Mouse (Mus musculus) MEL (cell line): ENCODE data around the gene Mipol1. TPM values are rescaled to one million over a fixed set of nuclear protein-coding genes. Genes with fewer than 3 reads are reported as not detected.

Experiments
- DNase-seq: peaks from one replicate; pipeline ENCODE4 v3.0.0; 2011; ENCODE audit warnings: low read depth, low spot score
- H3K27ac ChIP-seq: 2 replicates; pipeline ENCODE4 v1.5.1; 2012; ENCODE audit warnings: low read depth, mild to moderate bottlenecking, control low read depth, low read length, moderate library complexity; ENCODE audit not compliant: control insufficient read depth
- H3K27me3 ChIP-seq, 2 experiments: fragments of 150-350 bp in 1 of 2; sonication (generic) in 1 of 2; 2 replicates each; pipeline ENCODE4 v1.6.1; 2012; ENCODE audit warnings: low read length in 2 of 2, mild to moderate bottlenecking in 2 of 2, improper control_type of control experiment in 1 of 2, moderate library complexity in 1 of 2; ENCODE audit not compliant: insufficient read depth in 2 of 2, control insufficient read depth in 1 of 2
- H3K36me3 ChIP-seq, 2 experiments: 2 replicates each; pipeline ENCODE4 v1.6.1; 2012 to 2014; ENCODE audit warnings: low read length in 2 of 2, improper control_type of control experiment in 1 of 2, inconsistent platforms in 1 of 2, mild to moderate bottlenecking in 1 of 2; ENCODE audit not compliant: insufficient read depth in 2 of 2, control insufficient read depth in 1 of 2
- H3K4me1 ChIP-seq, 2 experiments: fragments of 150-350 bp in 1 of 2; sonication (generic) in 1 of 2; 2 replicates each; pipeline ENCODE4 v1.6.1; 2012; ENCODE audit warnings: low read length in 2 of 2, improper control_type of control experiment in 1 of 2, mild to moderate bottlenecking in 1 of 2; ENCODE audit not compliant: insufficient read depth in 2 of 2, control insufficient read depth in 1 of 2
- H3K4me3 ChIP-seq, 2 experiments: fragments of 150-350 bp in 1 of 2; sonication (generic) in 1 of 2; 2 replicates each; pipeline ENCODE4 v1.5.1; 2012; ENCODE audit warnings: low read depth in 2 of 2, low read length in 2 of 2, mild to moderate bottlenecking in 2 of 2, moderate library complexity in 2 of 2, control low read depth in 1 of 2, improper control_type of control experiment in 1 of 2; ENCODE audit not compliant: control insufficient read depth in 1 of 2, insufficient read depth in 1 of 2
- H3K79me2 ChIP-seq: 2 replicates; pipeline ENCODE4 v1.6.1; 2012; ENCODE audit warnings: mild to moderate bottlenecking, low read length, moderate library complexity; ENCODE audit not compliant: control insufficient read depth, poor library complexity, insufficient read depth
- H3K9ac ChIP-seq: 2 replicates; pipeline ENCODE4 v1.6.1; 2012; ENCODE audit warnings: low read depth, mild to moderate bottlenecking, control low read depth, low read length, moderate library complexity; ENCODE audit not compliant: control insufficient read depth, poor library complexity, severe bottlenecking
- H3K9me3 ChIP-seq: fragments of 150-350 bp; sonication (generic); replicated peaks from 2 replicates; pipeline ENCODE4 v1.6.1; 2012; ENCODE audit warnings: mild to moderate bottlenecking, low read length, improper control_type of control experiment, moderate library complexity; ENCODE audit not compliant: insufficient read depth
- E2F4 ChIP-seq: IDR thresholded peaks from 2 replicates; pipeline ENCODE4 v1.6.1; 2011; ENCODE audit warnings: low read depth, low read length, improper control_type of control experiment, borderline replicate concordance
- ELF1 ChIP-seq: IDR thresholded peaks from 2 replicates; pipeline ENCODE4 v1.6.1; 2014; ENCODE audit warnings: low read depth, mild to moderate bottlenecking, inconsistent platforms, low read length, improper control_type of control experiment, moderate library complexity
- ETS1 ChIP-seq: IDR thresholded peaks from 2 replicates; pipeline ENCODE4 v1.6.1; 2012; ENCODE audit warnings: low read depth, mild to moderate bottlenecking, inconsistent platforms, low read length, improper control_type of control experiment, moderate library complexity
- HCFC1 ChIP-seq: IDR thresholded peaks from 2 replicates; pipeline ENCODE4 v1.6.1; 2012; ENCODE audit warnings: low read depth, mild to moderate bottlenecking, inconsistent platforms, low read length, improper control_type of control experiment, moderate library complexity
- KAT2A ChIP-seq: conservative IDR thresholded peaks from 2 replicates; pipeline ENCODE4 v1.6.1; 2012; ENCODE audit warnings: low read depth, low read length, improper control_type of control experiment, inconsistent platforms
- MAZ ChIP-seq: IDR thresholded peaks from 2 replicates; pipeline ENCODE4 v1.6.1; 2012; ENCODE audit warnings: low read depth, mild to moderate bottlenecking, inconsistent platforms, low read length, improper control_type of control experiment
- MEF2A ChIP-seq: IDR thresholded peaks from 2 replicates; pipeline ENCODE4 v1.6.1; 2014; ENCODE audit warnings: low read depth, mild to moderate bottlenecking, inconsistent platforms, low read length, improper control_type of control experiment; ENCODE audit not compliant: poor library complexity, insufficient replicate concordance, severe bottlenecking; ENCODE audit errors: extremely low read depth
- NELFE ChIP-seq: IDR thresholded peaks from 2 replicates; pipeline ENCODE4 v1.6.1; 2011; ENCODE audit warnings: low read depth, low read length, improper control_type of control experiment
- POLR2AphosphoS2 ChIP-seq: IDR thresholded peaks from 2 replicates; pipeline ENCODE4 v1.6.1; 2011; ENCODE audit warnings: low read length, improper control_type of control experiment
- SMC3 ChIP-seq: IDR thresholded peaks from 2 replicates; pipeline ENCODE4 v1.6.1; 2011; ENCODE audit warnings: low read depth, low read length, improper control_type of control experiment
- TBP ChIP-seq: IDR thresholded peaks from 2 replicates; pipeline ENCODE4 v1.8.0; 2011; ENCODE audit warnings: low read depth, low read length, improper control_type of control experiment
- USF1 ChIP-seq: IDR thresholded peaks from 2 replicates; pipeline ENCODE4 v1.6.1; 2014; ENCODE audit warnings: low read depth, mild to moderate bottlenecking, inconsistent platforms, low read length, improper control_type of control experiment, moderate library complexity
- USF2 ChIP-seq, 2 experiments: IDR thresholded peaks; 2 replicates each; pipeline ENCODE4 v1.6.1; 2011 to 2012; ENCODE audit warnings: improper control_type of control experiment in 2 of 2, low read length in 2 of 2, borderline replicate concordance in 1 of 2, inconsistent platforms in 1 of 2, low read depth in 1 of 2, mild to moderate bottlenecking in 1 of 2; ENCODE audit not compliant: insufficient read depth in 1 of 2
- ZC3H11A ChIP-seq: IDR thresholded peaks from 2 replicates; pipeline ENCODE4 v1.6.1; 2012; ENCODE audit warnings: low read depth, mild to moderate bottlenecking, inconsistent platforms, low read length, improper control_type of control experiment
- polyA plus RNA-seq, 2 experiments: library from polyadenylated mRNA; stranded (reverse) in 1 of 2; unstranded in 1 of 2; fragments of >175 nt in 1 of 2; fragments of >200 nt in 1 of 2; gene quantifications; 2 replicates each; pipeline versions ENCODE4 v1.2.1 to v1.2.4; 2012; ENCODE audit warnings: low replicate concordance in 2 of 2, low read depth in 1 of 2; ENCODE audit not compliant: insufficient read length in 2 of 2, insufficient read depth in 1 of 2, missing spikeins in 1 of 2
- total RNA-seq: library from RNA; depleted of rRNA; stranded (reverse); fragments of 300-350 nt; gene quantifications from 2 replicates; pipeline ENCODE4 v1.2.3, GENCODE M21; 2012

Mipol1 gene
- total and polyA plus RNA-seq, 3 experiments: 4.0 to 8.3 TPM; not detected in 1

DNA sequence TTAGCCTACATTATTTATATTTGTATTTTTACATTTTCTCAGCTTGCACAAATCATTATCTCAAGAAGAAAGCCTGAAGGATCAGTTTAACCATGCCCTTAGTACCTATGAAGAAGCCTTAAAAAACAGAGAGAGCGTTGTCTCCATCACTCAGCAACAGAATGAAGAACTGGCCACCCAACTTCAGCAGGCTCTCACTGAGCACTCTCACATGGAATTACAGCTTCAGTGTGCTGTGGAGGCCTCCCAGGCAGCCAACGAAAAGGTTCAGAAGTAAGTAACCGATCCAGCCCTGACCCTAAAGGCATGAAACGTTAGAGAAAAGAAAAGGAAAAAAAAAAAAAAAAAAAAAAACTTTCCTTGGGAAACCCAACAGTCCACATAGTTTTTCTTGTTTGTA lies 226.7 kb downstream of the Mipol1 start:
- no peaks in the 10 kb centered on the region for H3K4me1 ChIP-seq
- DNase-seq: no peak

DNA sequence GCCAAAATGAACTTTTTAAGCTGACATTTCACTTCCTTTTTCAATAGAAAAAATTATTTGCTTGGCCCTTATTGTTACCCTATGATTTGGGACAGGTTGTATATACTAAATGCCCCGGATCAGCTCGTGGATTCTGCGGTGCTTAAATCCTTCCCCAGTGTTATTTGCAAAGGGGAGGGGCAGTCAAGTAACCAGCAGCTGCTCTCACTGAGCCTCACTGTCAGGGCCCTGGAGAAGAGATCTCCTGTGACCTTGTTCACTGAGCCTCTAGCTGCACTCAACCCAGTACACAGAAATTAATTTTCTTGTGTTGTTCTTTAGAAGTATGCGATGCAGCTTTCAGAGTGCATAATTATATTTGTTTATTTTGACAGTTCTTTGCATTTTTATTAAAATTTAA lies 227.1 kb downstream of the Mipol1 start:
- Histone ChIP-seq H3K79me2 (no peaks in the 10 kb centered on the region), H3K4me1 (no peaks in the 10 kb centered on the region), H3K4me3 (no peak overlapping the region), H3K9ac (no peak overlapping the region), H3K27me3 (no peaks in the 10 kb centered on the region), H3K36me3 (no peaks in the 10 kb centered on the region), H3K27ac (no peak overlapping the region), H3K9me3 (no peaks in the 10 kb centered on the region)
- DNase-seq: no peak
- TF ChIP-seq USF2 (IDR thresholded peaks at IDR 0.05; ENCODE audit: borderline replicate concordance in 1 of 2, insufficient read depth in 1 of 2, low read depth in 1 of 2, low read length in 2 of 2): no peak
- no peak for TF ChIP-seq ELF1
- TF ChIP-seq POLR2AphosphoS2: no peak
- TF ChIP-seq ETS1: no peak
- no peak for TF ChIP-seq MAZ
- no peak for TF ChIP-seq TBP
- TF ChIP-seq NELFE: no peak
- TF ChIP-seq KAT2A: no peak
- TF ChIP-seq USF1: no peak
- no peak for TF ChIP-seq HCFC1
- no peak for TF ChIP-seq SMC3
- TF ChIP-seq, all 39 proteins: peak for 0

More for the DNA sequence above, 226.7 kb downstream of the Mipol1 start:
- H3K79me2 ChIP-seq: no peaks in the 10 kb centered on the region
- no peak overlapping the region for H3K4me3 ChIP-seq
- TF ChIP-seq POLR2AphosphoS2 (no peak), MEF2A (no peak), ZC3H11A (no peak), E2F4 (no peak), ELF1 (no peak), SMC3 (no peak)
- TF ChIP-seq, all 39 proteins: peak for 0
- Histone ChIP-seq H3K9ac (no peak overlapping the region), H3K27me3 (no peaks in the 10 kb centered on the region), H3K9me3 (no peaks in the 10 kb centered on the region), H3K27ac (no peak overlapping the region), H3K36me3 (no peaks in the 10 kb centered on the region)
